ENCODE assay signal across 25 mouse cellular contexts in the genomic region with DNA sequence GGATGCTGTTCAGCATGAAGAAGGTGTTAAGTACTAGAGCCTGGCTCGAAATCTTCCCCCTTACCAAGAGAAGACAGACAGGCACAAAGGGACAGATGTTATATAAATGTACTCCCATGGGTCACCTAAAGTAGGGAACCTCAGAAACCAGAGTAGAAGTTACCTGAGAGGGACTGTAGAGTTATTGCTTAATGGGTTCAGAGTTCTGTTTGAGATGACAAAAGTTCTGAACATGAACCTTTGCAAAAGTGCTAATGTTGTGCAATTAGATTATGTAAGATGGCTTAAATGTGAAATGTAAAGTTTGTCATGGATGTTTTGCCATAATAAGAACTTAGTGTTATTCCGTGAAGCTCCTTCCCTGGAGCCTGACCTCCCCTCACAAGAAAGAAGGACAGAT.
"Had no signal": no experiment of that assay in that cellular context is flagged by ENCODE, and none has a peak within 500 bp of the region (broad histone marks: within the 10 kb centered on the region; RNA-seq: fewer than 3 reads in every experiment).

No protein-coding gene starts in this region.

- DNase-seq: gastrocnemius, adult 2 months; gastrocnemius, postnatal 10 days; gastrocnemius, postnatal 25 days; heart, adult 2 months; heart, postnatal 14 days; heart, postnatal 36 days; kidney, adult 11 months; kidney, adult 2 months; kidney, adult 9 months; kidney, postnatal 14 days; kidney, postnatal 36 days; layer of hippocampus, adult 9-11 months; layer of hippocampus, postnatal 36 days had no signal

- H3K4me1 ChIP-seq: heart, embryonic 13.5 days; heart, embryonic 15.5 days; hindbrain, embryonic 13.5 days; hindbrain, embryonic 15.5 days; kidney, embryonic 15.5 days; limb, embryonic 10.5 days; limb, embryonic 12.5 days had no signal

- H3K9ac ChIP-seq: heart, embryonic 13.5 days; heart, embryonic 15.5 days; hindbrain, embryonic 13.5 days; hindbrain, embryonic 15.5 days; kidney, embryonic 15.5 days; limb, embryonic 12.5 days had no signal

- ATAC-seq: forebrain, embryonic 16.5 days; hindbrain, postnatal 0 days; intestine, embryonic 16.5 days had no signal

- H3K27ac ChIP-seq: gastrocnemius, adult 2 months; heart, adult 2 months; heart, embryonic 13.5 days; heart, embryonic 15.5 days; hindbrain, embryonic 13.5 days; hindbrain, embryonic 15.5 days; hindbrain, postnatal 0 days; kidney, embryonic 15.5 days; kidney, postnatal 0 days; limb, embryonic 10.5 days; limb, embryonic 12.5 days had no signal

- H3K27me3 ChIP-seq: heart, embryonic 13.5 days; heart, embryonic 15.5 days; hindbrain, embryonic 13.5 days; hindbrain, embryonic 15.5 days; kidney, embryonic 15.5 days; limb, embryonic 12.5 days had no signal

- H3K4me3 ChIP-seq: gastrocnemius, adult 2 months; heart, adult 2 months; heart, embryonic 13.5 days; heart, embryonic 15.5 days; hindbrain, embryonic 13.5 days; hindbrain, embryonic 15.5 days; kidney, embryonic 15.5 days; limb, embryonic 10.5 days; limb, embryonic 12.5 days had no signal

- H3K4me2 ChIP-seq: heart, embryonic 11.5 days; heart, embryonic 13.5 days; heart, embryonic 15.5 days; hindbrain, embryonic 13.5 days; hindbrain, embryonic 15.5 days; kidney, embryonic 15.5 days; limb, embryonic 12.5 days had no signal

- H3K9me3 ChIP-seq: heart, embryonic 15.5 days; hindbrain, embryonic 13.5 days; hindbrain, embryonic 15.5 days; kidney, embryonic 15.5 days; limb, embryonic 10.5 days had no signal

- H3K36me3 ChIP-seq: heart, embryonic 13.5 days; heart, embryonic 15.5 days; hindbrain, embryonic 13.5 days; hindbrain, embryonic 15.5 days; kidney, embryonic 15.5 days; limb, embryonic 10.5 days; limb, embryonic 12.5 days had no signal
